Mouse (Mus musculus): ENCODE results near the gene Mab21l3. TPM values are rescaled to one million over a fixed set of nuclear protein-coding genes. Genes with fewer than 3 reads are reported as not detected.

The Mab21l3 gene
- polyA plus RNA-seq, 1 experiment from 2014 or later = 4.1 TPM

DNA sequence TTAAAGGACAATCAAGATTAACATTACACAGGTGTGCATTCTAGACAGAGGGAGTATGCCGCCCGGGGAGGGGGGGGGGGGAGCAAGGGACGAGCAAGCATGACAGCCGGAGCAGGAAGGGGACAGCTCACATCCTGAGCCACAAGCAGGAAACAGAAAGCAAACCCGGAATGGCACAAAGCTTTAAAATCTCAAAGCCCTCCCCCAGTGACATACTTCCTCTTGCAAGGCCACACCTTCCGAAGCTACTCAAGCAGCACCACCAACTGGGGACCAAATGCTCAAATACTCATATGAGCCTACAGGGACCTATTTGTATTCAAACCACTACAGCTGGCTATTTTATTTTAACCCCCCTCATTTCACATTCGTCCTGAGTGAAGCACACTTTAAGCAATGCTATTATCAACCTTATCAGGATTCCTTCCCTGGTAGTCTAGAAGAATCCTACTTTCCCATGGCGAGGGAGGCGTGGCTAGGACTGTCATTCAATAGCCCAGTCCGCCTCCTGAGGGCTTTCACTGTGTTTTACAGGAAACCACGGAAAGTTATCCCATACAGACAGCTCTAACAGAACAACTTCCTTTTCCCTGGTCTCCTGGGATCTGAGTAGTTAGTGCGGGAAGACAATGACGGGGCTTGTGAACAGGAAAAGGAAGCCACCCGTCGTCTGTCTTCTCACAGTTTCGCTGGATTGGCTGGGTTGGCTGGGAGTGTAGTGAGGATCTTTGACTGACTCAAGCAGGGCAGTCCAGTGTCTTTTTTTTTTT is 69.7 kb downstream of the Mab21l3 start:
- no peak overlapping the region for H3K27ac ChIP-seq

DNA sequence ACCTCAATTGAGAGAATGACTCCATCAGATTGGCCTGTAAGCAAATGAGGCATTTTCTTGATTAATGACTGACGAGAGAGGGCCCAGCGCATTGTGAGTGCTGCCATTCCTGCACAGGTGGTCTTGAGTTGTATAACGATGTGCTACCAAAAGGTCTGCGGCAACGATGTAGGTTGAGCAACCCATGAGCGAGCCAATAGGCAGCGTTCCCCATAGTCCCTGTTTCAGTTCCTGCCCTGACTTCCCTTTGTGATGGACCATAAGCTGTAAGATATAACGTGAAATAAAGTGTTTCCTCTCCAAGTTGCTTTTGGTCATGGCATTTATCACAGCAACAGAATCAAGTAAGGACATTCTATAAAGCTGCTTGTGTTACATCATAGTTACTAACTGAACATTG is 73.0 kb downstream of the Mab21l3 start:
- Histone ChIP-seq H3K4me2 (no peak overlapping the region), H3K4me3 (no peak overlapping the region), H3K36me3 (no peaks in the 10 kb centered on the region), H3K4me1 (no peaks in the 10 kb centered on the region), H3K9ac (no peak overlapping the region), H3K27ac (no peak overlapping the region), H3K27me3 (no peaks in the 10 kb centered on the region), H3K9me3 (no peaks in the 10 kb centered on the region)
- WGBS = 83% methylated on average over 8 of the region's 8 CpGs
- no peak for ATAC-seq (ENCODE audit: insufficient number of reproducible peaks, low FRiP score, low TSS enrichment, low read depth)

More for the DNA sequence above, 69.7 kb downstream of the Mab21l3 start:
- WGBS = 52% methylated on average over 16 of the region's 16 CpGs
- H3K4me1 ChIP-seq = peaks cover 5% of the 10 kb centered on the region; the same call in 1 of the 2 replicates
- no peak overlapping the region for H3K4me3 ChIP-seq
- H3K36me3 ChIP-seq = no peaks in the 10 kb centered on the region
- ATAC-seq (ENCODE audit: insufficient number of reproducible peaks, low FRiP score, low TSS enrichment, low read depth) = no peak
- no peak overlapping the region for H3K9ac ChIP-seq
- no peak overlapping the region for H3K4me2 ChIP-seq
- no peaks in the 10 kb centered on the region for H3K27me3 ChIP-seq
- H3K9me3 ChIP-seq = no peaks in the 10 kb centered on the region

DNA sequence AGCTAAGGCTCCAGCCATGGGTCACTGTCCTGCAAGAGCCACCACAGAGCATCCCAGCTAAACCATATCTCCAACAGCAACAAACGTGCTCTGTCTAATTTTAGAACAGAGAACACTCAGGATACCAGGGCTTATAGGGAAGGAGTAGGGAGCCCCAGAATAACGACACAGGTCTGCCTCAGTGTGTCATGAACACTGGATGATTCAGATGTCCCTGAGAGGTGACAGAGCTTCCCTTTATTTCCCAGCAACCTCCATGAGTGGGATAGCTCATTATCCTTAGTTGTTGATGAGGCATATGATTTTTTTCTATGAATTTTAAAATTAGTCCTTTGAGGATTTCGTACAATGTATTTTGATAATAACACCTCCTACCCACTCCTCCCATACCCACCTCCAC is 78.2 kb downstream of the Mab21l3 start:
- WGBS = 73% methylated on average over 3 of the region's 3 CpGs
- Histone ChIP-seq H3K4me2 (no peak overlapping the region), H3K27me3 (no peaks in the 10 kb centered on the region), H3K9ac (no peak overlapping the region), H3K4me1 (no peaks in the 10 kb centered on the region), H3K4me3 (no peak overlapping the region), H3K9me3 (no peaks in the 10 kb centered on the region), H3K36me3 (no peaks in the 10 kb centered on the region), H3K27ac (no peak overlapping the region)
- ATAC-seq (ENCODE audit: insufficient number of reproducible peaks, low FRiP score, low TSS enrichment, low read depth) = no peak

DNA sequence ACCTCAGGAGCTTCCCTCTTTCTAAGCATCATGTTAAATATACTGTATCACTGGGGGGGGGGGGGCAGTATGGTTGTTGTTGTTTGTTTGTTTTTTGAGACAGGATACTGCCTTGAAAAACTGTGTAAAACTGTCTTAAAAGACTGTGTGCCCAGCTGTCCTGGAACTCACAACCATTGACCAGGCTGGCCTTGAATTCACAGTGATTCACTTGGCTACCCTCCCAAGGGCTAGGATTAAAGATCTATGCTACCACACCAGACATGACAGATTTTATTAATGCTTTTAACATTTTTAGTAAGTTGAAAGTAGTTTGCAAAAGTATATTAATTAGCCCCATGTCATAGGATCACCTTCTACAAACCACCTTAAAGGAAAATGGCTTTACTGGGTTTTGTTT is 85.2 kb downstream of the Mab21l3 start:
- Histone ChIP-seq H3K4me1 (no peaks in the 10 kb centered on the region), H3K4me2 (no peak overlapping the region)
- no peak for ATAC-seq (ENCODE audit: insufficient number of reproducible peaks, low FRiP score, low TSS enrichment, low read depth)

More for the DNA sequence above, 85.2 kb downstream of the Mab21l3 start:
- no peak overlapping the region for H3K27ac ChIP-seq
- no peaks in the 10 kb centered on the region for H3K27me3 ChIP-seq
- no peaks in the 10 kb centered on the region for H3K36me3 ChIP-seq
- H3K9me3 ChIP-seq = no peaks in the 10 kb centered on the region
- no peak overlapping the region for H3K4me3 ChIP-seq
- H3K9ac ChIP-seq = no peak overlapping the region

Other genes with a start within 250 kb of the Mab21l3 start
- gene Atp1a1, start 244.3 kb downstream of the Mab21l3 start, polyA plus RNA-seq (2015; fragmentation: Nextera tagmentation; extraction: Ambion mirVana) = 63.5 and 78.0 TPM in 2 replicates
- 5.4 and 6.2 TPM in 2 replicates for gene Slc22a15, start 75.5 kb upstream of the Mab21l3 start, polyA plus RNA-seq (2015; fragmentation: Nextera tagmentation; extraction: Ambion mirVana)
- 0.05 TPM in 1 of 2 replicates, not detected in the other for gene Nhlh2, start 161.1 kb upstream of the Mab21l3 start, polyA plus RNA-seq (2015; fragmentation: Nextera tagmentation; extraction: Ambion mirVana)
- gene Casq2, start 237.5 kb upstream of the Mab21l3 start, polyA plus RNA-seq (2015; fragmentation: Nextera tagmentation; extraction: Ambion mirVana) = 44.6 and 135 TPM in 2 replicates

Measured in limb, embryonic 15.5 days (tissue).